Mouse (Mus musculus) CH12.LX (cell line): ENCODE data around the gene Prrg1.

Experiments used
- CHD1 ChIP-seq: IDR thresholded peaks from 2 replicates; pipeline ENCODE4 v1.6.1; 2012; ENCODE audit warnings: low read depth, low read length, improper control_type of control experiment, inconsistent platforms
- MAZ ChIP-seq: IDR thresholded peaks from 2 replicates; pipeline ENCODE4 v1.6.1; 2012; ENCODE audit warnings: low read depth, mild to moderate bottlenecking, inconsistent platforms, low read length, improper control_type of control experiment, moderate library complexity
- POLR2A ChIP-seq: IDR thresholded peaks from 2 replicates; pipeline ENCODE4 v1.6.1; 2011; ENCODE audit warnings: low read depth, mild to moderate bottlenecking, improper control_type of control experiment, low read length
- RCOR1 ChIP-seq: conservative IDR thresholded peaks from 2 replicates; pipeline ENCODE4 v1.6.1; 2012; ENCODE audit warnings: low read depth, mild to moderate bottlenecking, inconsistent platforms, low read length, improper control_type of control experiment

DNA sequence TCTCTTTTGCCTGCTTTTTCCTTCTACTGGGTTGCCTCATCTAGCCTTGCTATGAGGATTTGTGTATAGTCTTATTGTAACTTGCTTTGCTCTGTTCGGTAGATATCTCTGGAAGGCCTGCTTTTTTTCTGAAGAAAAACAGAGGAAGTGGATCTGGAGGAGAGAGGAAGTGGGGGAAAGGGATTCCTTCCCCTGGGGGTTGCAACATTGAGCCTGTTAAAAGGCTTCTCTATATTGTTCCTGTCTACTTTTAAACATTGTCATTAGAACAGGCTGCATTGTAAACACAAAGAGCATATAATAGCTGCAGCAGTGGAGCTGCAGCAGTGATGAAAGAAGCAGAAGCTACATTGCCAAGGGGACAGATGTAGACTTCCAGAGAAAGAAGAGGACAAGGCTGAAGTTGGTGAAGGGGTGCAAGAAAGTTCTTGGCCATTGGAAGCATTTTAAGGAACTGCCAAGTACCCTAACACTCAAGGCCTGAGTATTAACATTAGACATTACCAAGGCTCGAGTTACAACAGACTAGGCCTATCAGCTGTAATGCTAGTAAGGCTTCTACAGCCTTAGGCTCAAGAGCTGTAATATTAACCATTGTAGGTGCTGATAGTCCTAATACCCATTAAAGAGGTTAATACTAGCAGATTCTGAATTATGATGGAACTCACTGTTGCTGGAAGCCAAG, 44.9 kb downstream of the Prrg1 start:
- no peak for TF ChIP-seq CHD1
- no peak for TF ChIP-seq RCOR1
- TF ChIP-seq MAZ: no peak
- TF ChIP-seq POLR2A: no peak
